Mouse (Mus musculus) intestine, embryonic 16.5 days (tissue): ENCODE data around the gene Lamtor3. TPM values are rescaled to one million over a fixed set of nuclear protein-coding genes. Genes with fewer than 3 reads are reported as not detected.
A peak's percentile ranks its signal among the peaks of the same experiment; 100 is the strongest.

Experiments
- ATAC-seq: fragments of 200-750 bp; cut with Nextera tagmentation; 2 replicates; pipeline ENCODE4 v1.8.0; 2017; ENCODE audit warnings: moderate TSS enrichment, moderate library complexity
- H3K27ac ChIP-seq: fragments of 300-500 bp; sonication (generic); 2 replicates; pipeline ENCODE4 v1.5.1; 2014; ENCODE audit warnings: mild to moderate bottlenecking, low read length
- H3K27me3 ChIP-seq: fragments of 300-500 bp; sonication (generic); replicated peaks from 2 replicates; pipeline ENCODE4 v1.6.1; 2014; ENCODE audit warnings: low read length, control low read depth, mixed read lengths; ENCODE audit not compliant: control insufficient read depth, insufficient read depth
- H3K36me3 ChIP-seq: fragments of 300-500 bp; sonication (generic); 2 replicates; pipeline ENCODE4 v1.6.1; 2014; ENCODE audit warnings: low read length, control low read depth; ENCODE audit not compliant: control insufficient read depth, insufficient read depth
- H3K4me1 ChIP-seq: fragments of 300-500 bp; sonication (generic); 2 replicates; pipeline ENCODE4 v1.6.1; 2014; ENCODE audit warnings: low read length, control low read depth, mixed read lengths; ENCODE audit not compliant: control insufficient read depth, insufficient read depth
- H3K4me2 ChIP-seq: fragments of 300-500 bp; sonication (generic); 2 replicates; pipeline ENCODE4 v1.6.1; 2014; ENCODE audit warnings: low read depth, low read length, control low read depth
- H3K4me3 ChIP-seq: fragments of 300-500 bp; sonication (generic); 2 replicates; pipeline ENCODE4 v1.5.1; 2014; ENCODE audit warnings: mild to moderate bottlenecking, low read length
- H3K9ac ChIP-seq: fragments of 300-500 bp; sonication (generic); 2 replicates; pipeline ENCODE4 v1.6.1; 2014; ENCODE audit warnings: low read depth, low read length
- H3K9me3 ChIP-seq: fragments of 300-500 bp; sonication (generic); 2 replicates; pipeline ENCODE4 v1.6.1; 2016; ENCODE audit warnings: low read length, control low read depth; ENCODE audit not compliant: control insufficient read depth
- WGBS: fragments of 180-500 bp; shearing (Covaris S2); extraction: QIAGEN DNeasy Blood & Tissue Kit; methylation state at CpG from one replicate; pipeline ENCODE4 v1.1.7; 2014; 5-methylcytosine and 5-hydroxymethylcytosine counted together
- polyA plus RNA-seq: library from polyadenylated mRNA; unstranded; fragments of >200 nt; fragmentation: Nextera tagmentation; extraction: Ambion mirVana; gene quantifications from 2 replicates; pipeline ENCODE4 v1.2.1, GENCODE M21; 2015

Gene Lamtor3
- polyA plus RNA-seq: 160 and 162 TPM in 2 replicates

DNA sequence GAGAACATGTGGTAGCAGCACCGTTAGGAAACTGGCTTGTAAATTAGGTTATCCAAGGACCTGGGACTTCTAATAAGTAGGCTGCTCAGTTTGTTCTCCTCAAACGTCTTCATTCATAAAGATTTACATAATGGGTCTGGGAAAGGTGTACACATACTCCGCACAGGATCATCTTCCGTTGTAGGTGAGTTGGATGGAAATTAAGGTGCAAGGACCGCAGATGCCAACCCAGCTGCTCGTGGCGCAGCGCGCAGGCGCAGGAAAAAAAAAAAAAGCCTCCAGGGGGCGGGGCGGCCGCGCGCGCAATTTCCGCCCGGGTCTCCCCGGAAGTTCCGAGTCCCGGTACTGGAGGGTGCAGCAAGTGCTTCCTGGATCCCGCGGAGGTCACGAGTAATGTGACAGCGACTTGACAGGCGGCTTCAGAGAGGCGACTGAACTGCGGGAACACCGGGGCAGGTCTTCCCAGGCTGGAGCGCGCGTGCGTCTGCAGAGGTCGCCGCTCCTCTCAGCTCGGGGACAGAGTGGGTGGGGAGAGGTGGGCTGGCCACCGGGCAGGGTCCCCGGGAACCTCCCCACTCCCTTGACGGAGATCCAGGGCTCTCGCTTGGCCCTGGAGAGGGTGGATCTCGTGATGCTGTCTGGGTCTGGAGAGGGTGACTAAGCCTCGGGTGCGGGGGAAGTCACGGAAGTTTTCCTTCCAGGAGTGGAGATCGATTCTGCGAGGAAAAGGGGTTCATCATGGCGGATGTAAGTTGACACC, at the start of gene Lamtor3:
Gene Lamtor3, plus strand, starts transcription at position 335 of the 760 bp plus-strand sequence.
- ATAC-seq: peak; percentile 96
- Histone ChIP-seq H3K9ac (peak within 1 kb of the TSS; percentile 91), H3K4me3 (peak within 1 kb of the TSS; percentile 97), H3K4me2 (peak within 1 kb of the TSS; percentile 83), H3K27ac (peak within 1 kb of the TSS; percentile 90), H3K9me3 (no peaks in the 10 kb centered on the region), H3K27me3 (no peaks in the 10 kb centered on the region), H3K36me3 (peaks cover 3% of the 10 kb centered on the region; the same call in 1 of the 2 replicates), H3K4me1 (peaks cover 8% of the 10 kb centered on the region)
- whole genome bisulfite sequencing: under 1% methylated on average over 47 of the region's 47 CpGs

DNA sequence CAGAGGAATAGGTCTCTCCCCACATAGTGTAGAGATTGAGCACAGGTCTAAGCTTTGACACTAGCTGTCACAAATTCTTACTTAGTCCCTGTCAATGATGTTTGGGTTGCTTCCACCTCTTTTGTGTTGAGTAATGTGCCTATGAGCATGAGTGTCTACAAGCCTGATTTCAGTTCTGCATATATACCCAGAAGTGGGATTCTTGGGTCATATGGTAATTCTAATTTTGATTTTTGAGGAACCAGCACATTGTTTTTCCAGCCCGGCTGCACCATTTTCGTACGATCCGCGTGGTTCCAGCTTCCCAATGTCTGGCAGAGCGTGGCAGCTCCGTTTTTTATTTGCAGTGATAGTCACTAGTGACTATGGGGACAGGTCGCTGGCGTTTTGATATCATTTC, 48.9 kb upstream of the Lamtor3 start:
- H3K9ac ChIP-seq: no peak overlapping the region
- ATAC-seq: no peak

GRCm38 (mm10) chr3:137879313-137879712, 39.0 kb upstream of the Lamtor3 start:
- no peaks in the 10 kb centered on the region for H3K4me1 ChIP-seq
- H3K9me3 ChIP-seq: no peaks in the 10 kb centered on the region
- 0 out of 2 replicates have a peak, but pooled peaks have one; percentile 21 for ATAC-seq
- no peaks in the 10 kb centered on the region for H3K27me3 ChIP-seq
- no peak overlapping the region for H3K27ac ChIP-seq
- no peaks in the 10 kb centered on the region for H3K36me3 ChIP-seq
- H3K4me2 ChIP-seq: no peak overlapping the region
- no peak overlapping the region for H3K9ac ChIP-seq
- H3K4me3 ChIP-seq: no peak overlapping the region
- WGBS: 73% methylated on average over 3 of the region's 3 CpGs

More for the DNA sequence above, 48.9 kb upstream of the Lamtor3 start:
- Histone ChIP-seq H3K27ac (no peak overlapping the region), H3K4me2 (no peak overlapping the region), H3K4me3 (no peak overlapping the region), H3K27me3 (no peaks in the 10 kb centered on the region), H3K4me1 (peaks cover 7% of the 10 kb centered on the region), H3K36me3 (no peaks in the 10 kb centered on the region), H3K9me3 (no peaks in the 10 kb centered on the region)
- WGBS: 89% methylated on average over 9 of the region's 9 CpGs

- ATAC-seq: no peak
- H3K4me3 ChIP-seq: no peak overlapping the region
- H3K9me3 ChIP-seq: no peaks in the 10 kb centered on the region
- no peaks in the 10 kb centered on the region for H3K4me1 ChIP-seq
- H3K27me3 ChIP-seq: no peaks in the 10 kb centered on the region
- H3K36me3 ChIP-seq: no peaks in the 10 kb centered on the region
- WGBS: 79% methylated on average over 4 of the region's 4 CpGs
- H3K4me2 ChIP-seq: no peak overlapping the region
- H3K9ac ChIP-seq: no peak overlapping the region
- H3K27ac ChIP-seq: no peak overlapping the region
Measured at GRCm38 (mm10) chr3:137880109-137880748, 38.1 kb upstream of the Lamtor3 start.

DNA sequence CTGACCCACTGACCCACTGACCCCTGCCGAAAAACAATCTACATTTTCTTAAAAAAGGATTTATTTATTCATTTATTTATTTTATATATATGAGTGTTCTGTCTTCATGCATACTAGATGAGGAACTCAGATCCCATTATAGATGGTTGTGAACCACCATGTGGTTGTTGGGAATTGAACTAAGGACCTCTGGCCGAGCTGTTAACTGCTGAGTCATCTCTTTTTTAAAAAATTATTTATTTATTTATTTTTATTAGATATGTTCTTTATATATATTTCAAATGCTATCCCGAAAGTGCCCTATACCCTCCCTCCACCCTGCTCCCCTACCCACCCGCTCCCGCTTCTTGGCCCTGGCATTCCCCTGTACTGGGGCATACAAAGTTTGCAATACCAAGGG, 37.2 kb upstream of the Lamtor3 start:
- Histone ChIP-seq H3K36me3 (no peaks in the 10 kb centered on the region), H3K27me3 (no peaks in the 10 kb centered on the region), H3K4me3 (no peak overlapping the region), H3K27ac (no peak overlapping the region), H3K9me3 (no peaks in the 10 kb centered on the region), H3K4me1 (no peaks in the 10 kb centered on the region), H3K4me2 (no peak overlapping the region), H3K9ac (no peak overlapping the region)
- WGBS: 92% methylated on average over 5 of the region's 5 CpGs
- ATAC-seq: no peak

GRCm38 (mm10) chr3:137887961-137888360, 30.3 kb upstream of the Lamtor3 start:
- Histone ChIP-seq H3K9ac (no peak overlapping the region), H3K4me1 (no peaks in the 10 kb centered on the region), H3K27ac (no peak overlapping the region), H3K36me3 (0 out of 2 replicates have a peak, but pooled peaks cover 7% of the 10 kb centered on the region), H3K4me2 (no peak overlapping the region), H3K9me3 (0 out of 2 replicates have a peak, but pooled peaks cover 4% of the 10 kb centered on the region), H3K4me3 (no peak overlapping the region), H3K27me3 (no peaks in the 10 kb centered on the region)
- 70% methylated on average over 7 of the region's 7 CpGs for WGBS
- ATAC-seq: no peak

DNA sequence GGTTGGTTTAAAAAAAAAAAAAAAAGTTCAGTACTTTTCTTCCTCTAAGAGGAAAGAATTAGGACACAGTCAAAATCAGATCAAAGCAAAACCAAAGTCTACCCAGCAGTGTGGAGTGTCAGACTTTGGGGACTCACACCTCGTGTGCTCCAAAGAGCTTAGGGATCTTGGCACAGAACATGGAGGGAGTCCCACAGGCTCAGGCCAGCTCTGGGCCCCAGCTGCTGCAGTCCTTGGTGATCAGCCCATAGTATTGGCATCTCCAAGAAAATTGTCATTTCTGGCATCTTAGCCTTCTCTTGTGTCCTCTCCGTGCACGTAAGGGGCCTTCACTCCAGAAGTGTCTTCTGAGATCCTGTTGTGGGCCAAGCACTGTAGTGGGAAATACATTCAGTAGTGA, 27.2 kb upstream of the Lamtor3 start:
- Histone ChIP-seq H3K4me2 (no peak overlapping the region), H3K4me3 (no peak overlapping the region), H3K9me3 (0 out of 2 replicates have a peak, but pooled peaks cover 4% of the 10 kb centered on the region), H3K36me3 (peaks cover 13% of the 10 kb centered on the region), H3K9ac (no peak overlapping the region), H3K4me1 (no peaks in the 10 kb centered on the region), H3K27ac (no peak overlapping the region), H3K27me3 (no peaks in the 10 kb centered on the region)
- no peak for ATAC-seq
- 81% methylated on average over 3 of the region's 3 CpGs for whole genome bisulfite sequencing

DNA sequence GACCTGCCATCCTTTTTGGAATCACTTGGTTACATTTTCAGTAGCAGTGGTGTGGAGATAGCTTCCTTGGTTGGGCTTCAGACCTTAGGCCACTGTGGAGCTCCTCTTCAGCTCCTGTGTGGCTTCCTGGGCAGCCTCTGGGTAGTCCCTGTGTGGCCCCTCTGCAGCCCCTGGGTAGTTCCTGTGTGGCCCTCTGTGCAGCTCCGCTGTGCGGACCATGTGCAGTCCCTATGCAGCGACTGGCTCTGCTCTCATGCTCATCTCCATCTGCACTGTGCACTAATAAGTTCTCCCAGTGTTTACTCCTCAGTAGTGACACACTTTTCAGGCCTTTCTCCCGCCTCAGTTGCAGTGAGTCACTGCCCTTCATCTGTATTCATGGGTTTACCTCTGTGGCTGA, 26.2 kb upstream of the Lamtor3 start:
- no peak overlapping the region for H3K9ac ChIP-seq
- 90% methylated on average over 4 of the region's 4 CpGs for WGBS
- H3K4me3 ChIP-seq: no peak overlapping the region
- H3K27me3 ChIP-seq: no peaks in the 10 kb centered on the region
- H3K4me2 ChIP-seq: no peak overlapping the region
- H3K27ac ChIP-seq: no peak overlapping the region
- H3K4me1 ChIP-seq: no peaks in the 10 kb centered on the region
- 0 out of 2 replicates have a peak, but pooled peaks cover 4% of the 10 kb centered on the region for H3K9me3 ChIP-seq
- peaks cover 13% of the 10 kb centered on the region for H3K36me3 ChIP-seq
- no peak for ATAC-seq

DNA sequence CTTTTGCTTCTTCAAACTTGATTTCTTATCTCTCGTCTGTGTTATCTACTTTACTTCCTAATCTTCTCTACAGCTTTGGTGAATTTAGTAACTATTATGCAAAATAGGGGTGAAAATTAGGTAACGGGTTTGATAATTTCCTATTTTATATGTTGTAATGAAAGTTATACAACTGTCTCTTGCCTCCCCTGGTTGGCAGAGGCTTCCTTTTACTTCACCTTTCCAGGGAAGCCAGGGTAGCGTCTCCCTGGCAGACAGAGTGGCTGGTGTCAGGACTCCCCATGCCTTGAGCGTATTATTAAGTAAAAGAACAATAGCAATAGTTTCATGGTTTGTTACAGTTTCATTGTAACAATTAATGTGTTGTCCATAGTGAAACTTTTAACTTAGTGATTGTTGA, 24.5 kb upstream of the Lamtor3 start:
- WGBS: 89% methylated on average over 4 of the region's 4 CpGs
- Histone ChIP-seq H3K9me3 (0 out of 2 replicates have a peak, but pooled peaks cover 4% of the 10 kb centered on the region), H3K27me3 (no peaks in the 10 kb centered on the region), H3K9ac (no peak overlapping the region), H3K4me3 (no peak overlapping the region), H3K36me3 (peaks cover 10% of the 10 kb centered on the region), H3K27ac (no peak overlapping the region), H3K4me1 (no peaks in the 10 kb centered on the region), H3K4me2 (no peak overlapping the region)
- no peak for ATAC-seq
